Mouse (Mus musculus): ENCODE results near the gene Ctdnep1.

- TF ChIP-seq CTCF (IDR thresholded peaks at IDR 0.05; ENCODE audit: borderline replicate concordance, extremely low read depth, insufficient read depth, insufficient read length): no peak
- TF ChIP-seq POLR2A (IDR thresholded peaks at IDR 0.05; ENCODE audit: borderline replicate concordance, extremely low read depth, insufficient read depth, insufficient read length, poor library complexity, severe bottlenecking): no peak
These were observed 3.5 kb downstream of the Ctdnep1 start for GRCm38 (mm10) chr11:69984431-69984830.
